Mouse (Mus musculus) bone marrow macrophage, adult 2 months (primary cell): ENCODE data around the gene Map6.

ENCODE experiments used
- CTCF ChIP-seq: IDR thresholded peaks from 2 replicates; pipeline ENCODE4 v1.5.1; 2012; ENCODE audit warnings: low read depth, mild to moderate bottlenecking, low read length, moderate library complexity
- POLR2A ChIP-seq: IDR thresholded peaks from 2 replicates; pipeline ENCODE4 v1.6.1; 2012; ENCODE audit warnings: mild to moderate bottlenecking, low read depth, low read length, borderline replicate concordance

DNA sequence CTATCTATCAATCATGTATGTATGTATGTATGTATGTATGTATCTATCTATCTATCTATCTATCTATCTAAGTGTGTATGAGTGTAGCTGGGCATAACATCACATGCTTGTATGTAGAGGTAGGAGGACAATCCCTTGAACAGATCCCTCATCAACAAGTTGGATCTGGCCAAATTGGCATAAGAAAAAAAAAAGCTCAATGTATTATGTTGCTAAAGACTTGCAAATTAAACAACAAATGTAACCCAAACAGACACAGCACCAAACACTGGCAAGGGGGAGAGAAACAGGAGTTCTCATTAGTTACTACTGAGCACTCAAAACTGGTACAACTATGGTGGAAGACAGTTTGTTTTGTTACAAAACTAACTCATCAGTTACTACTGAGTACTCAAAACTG lies 2.6 kb upstream of the Map6 start:
- no peak for TF ChIP-seq POLR2A
- TF ChIP-seq CTCF: no peak
